Mouse (Mus musculus) stomach, postnatal 0 days (tissue): ENCODE data around the gene Cpne5.

Experiments
- CTCF ChIP-seq: IDR thresholded peaks from 2 replicates; pipeline ENCODE4 v1.5.1; 2016; ENCODE audit warnings: antibody characterized with exemption, low read depth, mild to moderate bottlenecking, moderate library complexity
- EP300 ChIP-seq: optimal IDR thresholded peaks from 2 replicates; pipeline ENCODE3; 2016; ENCODE audit warnings: antibody characterized with exemption

DNA sequence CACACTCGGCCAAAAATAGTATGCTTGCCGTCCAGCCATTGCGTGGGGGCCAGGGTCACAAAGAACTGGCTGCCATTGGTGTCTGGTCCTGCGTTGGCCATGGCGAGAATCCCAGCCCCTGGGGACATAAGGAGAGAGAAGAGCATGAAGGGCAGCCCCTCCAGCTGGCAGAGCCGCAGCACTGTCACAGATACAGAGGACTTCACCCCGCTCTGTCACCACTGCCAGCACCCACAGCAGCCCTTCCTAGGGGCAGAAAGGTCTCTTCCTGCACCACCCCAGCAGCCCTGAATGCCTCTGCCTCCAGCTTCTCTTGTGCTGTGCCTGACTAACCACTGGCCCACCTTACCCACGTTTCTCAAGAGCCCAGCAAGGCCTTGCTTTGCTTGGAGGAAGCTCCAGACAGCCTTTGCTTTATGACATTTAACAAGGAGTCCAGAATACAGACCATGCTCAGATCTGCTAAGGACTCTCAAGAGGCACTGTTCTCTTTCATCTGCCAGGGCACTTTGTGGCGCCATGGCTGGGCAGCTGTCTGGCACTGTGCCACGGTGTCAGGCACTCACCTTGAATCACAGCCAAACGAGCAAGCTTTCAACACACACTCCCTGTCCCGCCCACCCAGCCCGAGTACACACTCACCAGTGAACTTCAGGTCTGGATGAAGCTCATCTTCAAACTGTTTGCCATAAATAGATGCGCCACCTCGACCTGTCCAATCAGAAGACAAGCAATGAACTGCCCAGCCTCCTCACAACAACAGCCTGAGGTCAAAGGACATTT is 13.8 kb upstream of the Cpne5 start:
- TF ChIP-seq CTCF (no peak), EP300 (no peak)
